Mouse (Mus musculus): ENCODE data around the gene Lhfpl5. TPM values are rescaled to one million over a fixed set of nuclear protein-coding genes. Genes with fewer than 3 reads are reported as not detected.
A peak's percentile ranks its signal among the peaks of the same experiment; 100 is the strongest.

Gene Lhfpl5
- polyA plus RNA-seq, 1 experiment from 2014 or later, result 8.2 TPM

- Histone ChIP-seq H3K9ac (no peak overlapping the region), H3K27me3 (peaks cover 3% of the 10 kb centered on the region), H3K27ac (replicated peaks) (no peak overlapping the region), H3K36me3 (no peaks in the 10 kb centered on the region), H3K4me1 (replicated peaks) (peaks cover 8% of the 10 kb centered on the region), H3K4me2 (no peak overlapping the region), H3K9me3 (no peaks in the 10 kb centered on the region), H3K4me3 (no peak overlapping the region)
- WGBS, result 56% methylated on average over 2 of the region's 2 CpGs
- ATAC-seq (ENCODE audit: low read depth), result no peak
Observed at GRCm38 (mm10) chr17:28581056-28581455, 5.6 kb downstream of the Lhfpl5 start.

DNA sequence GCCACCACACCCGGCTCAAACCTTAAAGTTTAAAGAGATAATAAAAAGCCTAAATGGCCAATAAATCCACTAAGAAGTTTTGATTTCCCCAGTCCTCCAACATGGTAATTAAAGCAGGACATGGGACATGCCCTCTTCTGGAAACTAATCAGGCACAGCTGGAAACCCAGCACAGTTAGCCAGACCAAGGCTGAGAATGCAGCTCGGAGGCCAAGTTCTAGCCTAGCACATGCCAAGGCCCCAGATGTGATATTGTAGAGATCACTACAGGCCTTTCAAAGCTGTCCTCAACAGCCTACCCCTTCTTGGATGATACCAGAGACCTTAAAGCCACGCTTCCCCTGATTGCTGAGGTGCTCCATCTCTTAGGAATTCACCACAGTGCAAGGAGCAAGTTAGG, 11.1 kb downstream of the Lhfpl5 start:
- no peak overlapping the region for H3K27ac ChIP-seq (replicated peaks)
- ATAC-seq (ENCODE audit: low read depth), result no peak
- no peak overlapping the region for H3K4me2 ChIP-seq
- H3K4me1 ChIP-seq (replicated peaks), result no peaks in the 10 kb centered on the region
- no peaks in the 10 kb centered on the region for H3K27me3 ChIP-seq
- no peak overlapping the region for H3K9ac ChIP-seq
- H3K9me3 ChIP-seq, result no peaks in the 10 kb centered on the region
- 84% methylated on average over 3 of the region's 3 CpGs for WGBS
- H3K4me3 ChIP-seq, result no peak overlapping the region
- H3K36me3 ChIP-seq, result peaks cover 39% of the 10 kb centered on the region

DNA sequence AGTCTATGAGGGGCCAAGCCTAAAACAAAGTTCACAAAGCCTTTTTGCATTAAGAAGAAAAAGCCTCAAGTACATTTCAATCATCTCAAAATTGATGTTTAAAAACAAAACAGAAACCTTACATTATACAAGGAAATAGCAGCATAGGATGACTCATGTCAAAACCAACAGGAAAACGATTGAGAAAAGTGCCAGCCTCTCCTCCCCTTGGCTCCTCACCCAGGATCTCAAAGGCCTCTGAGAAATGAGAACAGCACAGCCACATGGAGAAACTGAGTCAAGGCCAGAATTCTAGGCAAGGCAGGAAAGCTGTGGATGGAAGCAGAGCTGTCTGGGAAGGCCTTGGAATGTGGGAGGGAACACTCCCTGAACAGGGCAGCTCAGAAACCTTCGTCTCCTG, 13.2 kb downstream of the Lhfpl5 start:
- Histone ChIP-seq H3K27me3 (no peaks in the 10 kb centered on the region), H3K4me1 (replicated peaks) (no peaks in the 10 kb centered on the region), H3K9me3 (no peaks in the 10 kb centered on the region), H3K4me2 (no peak overlapping the region), H3K36me3 (peaks cover 60% of the 10 kb centered on the region), H3K9ac (no peak overlapping the region), H3K4me3 (no peak overlapping the region), H3K27ac (replicated peaks) (no peak overlapping the region)
- whole genome bisulfite sequencing, result 85% methylated on average over 2 of the region's 2 CpGs
- ATAC-seq (ENCODE audit: low read depth), result no peak

DNA sequence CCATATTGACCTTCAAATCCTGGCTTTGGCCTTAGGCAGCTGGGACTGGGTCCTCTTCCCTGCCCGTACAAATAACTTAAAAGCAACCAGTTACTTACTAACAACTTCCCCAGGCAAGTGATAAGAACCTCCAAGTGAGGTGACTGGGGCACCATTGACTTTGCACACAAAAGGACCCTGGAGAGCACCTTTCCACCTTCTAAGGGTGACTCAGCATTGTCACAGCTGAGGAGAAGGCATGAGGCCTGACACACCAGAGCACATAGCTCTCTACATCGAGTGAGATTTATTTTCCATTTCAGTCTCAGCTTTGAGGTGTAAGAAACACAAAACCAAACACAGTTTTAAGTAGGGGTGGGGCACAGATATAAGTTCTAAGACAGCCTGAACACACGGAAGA, 15.2 kb downstream of the Lhfpl5 start:
- H3K4me2 ChIP-seq, result no peak overlapping the region
- H3K9me3 ChIP-seq, result no peaks in the 10 kb centered on the region
- no peak overlapping the region for H3K27ac ChIP-seq (replicated peaks)
- peaks cover 75% of the 10 kb centered on the region for H3K36me3 ChIP-seq
- 90% methylated on average over 3 of the region's 3 CpGs for WGBS
- no peak overlapping the region for H3K9ac ChIP-seq
- H3K4me3 ChIP-seq, result no peak overlapping the region
- no peaks in the 10 kb centered on the region for H3K4me1 ChIP-seq (replicated peaks)
- H3K27me3 ChIP-seq, result no peaks in the 10 kb centered on the region
- no peak for ATAC-seq (ENCODE audit: low read depth)

- WGBS, result 96% methylated on average over 5 of the region's 5 CpGs
- H3K4me3 ChIP-seq, result no peak overlapping the region
- H3K27ac ChIP-seq (replicated peaks), result no peak overlapping the region
- H3K9me3 ChIP-seq, result no peaks in the 10 kb centered on the region
- no peak overlapping the region for H3K9ac ChIP-seq
- H3K27me3 ChIP-seq, result no peaks in the 10 kb centered on the region
- H3K4me2 ChIP-seq, result no peak overlapping the region
- ATAC-seq (ENCODE audit: low read depth), result no peak
- peaks cover 84% of the 10 kb centered on the region for H3K36me3 ChIP-seq
- no peaks in the 10 kb centered on the region for H3K4me1 ChIP-seq (replicated peaks)
Observed at GRCm38 (mm10) chr17:28591476-28591875, 16.0 kb downstream of the Lhfpl5 start.

DNA sequence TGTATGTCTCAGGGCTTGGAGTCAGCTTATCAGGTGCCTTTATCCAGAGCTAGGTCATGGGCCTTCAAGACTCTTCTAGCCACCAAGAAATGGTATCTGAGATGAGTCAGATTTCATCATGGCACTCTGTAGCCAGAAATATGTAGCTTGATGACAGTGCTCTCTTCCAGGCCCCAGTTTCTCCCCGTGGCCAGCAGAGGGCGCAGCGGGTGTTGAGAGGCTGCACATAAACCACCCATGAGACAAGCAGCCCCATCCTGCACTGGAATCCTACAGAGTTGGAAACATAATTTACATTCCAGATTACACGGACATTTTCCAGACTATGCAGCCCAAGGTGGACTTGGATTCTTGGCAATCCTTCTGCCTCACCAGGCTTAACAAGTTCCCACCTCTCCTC, 17.6 kb downstream of the Lhfpl5 start:
- Histone ChIP-seq H3K36me3 (peaks cover 93% of the 10 kb centered on the region), H3K9me3 (no peaks in the 10 kb centered on the region), H3K4me3 (no peak overlapping the region), H3K27me3 (no peaks in the 10 kb centered on the region), H3K9ac (no peak overlapping the region), H3K27ac (replicated peaks) (no peak overlapping the region), H3K4me1 (replicated peaks) (no peaks in the 10 kb centered on the region), H3K4me2 (no peak overlapping the region)
- ATAC-seq (ENCODE audit: low read depth), result peak; percentile 50; the same call in 1 of the 2 replicates
- WGBS, result 22% methylated on average over 4 of the region's 4 CpGs

DNA sequence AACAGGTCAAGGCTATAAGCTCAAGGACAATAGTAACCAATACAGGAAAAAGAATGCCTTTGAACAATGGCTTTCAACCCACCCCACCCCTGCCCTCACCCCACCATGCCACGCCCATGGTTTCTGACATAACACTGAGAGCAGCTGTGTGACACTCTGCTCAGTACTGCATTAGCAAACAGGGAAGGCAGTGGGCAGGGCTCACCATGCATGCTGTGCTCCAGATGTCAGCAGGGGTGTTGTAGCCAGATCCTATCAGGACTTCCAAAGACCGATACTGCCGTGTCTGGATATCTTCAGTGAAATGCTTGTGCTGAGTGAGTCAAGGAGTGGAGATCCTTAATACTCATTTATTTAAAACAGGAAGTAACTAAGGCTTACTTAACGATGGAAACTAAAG, 18.5 kb downstream of the Lhfpl5 start:
- Histone ChIP-seq H3K4me1 (replicated peaks) (no peaks in the 10 kb centered on the region), H3K9me3 (no peaks in the 10 kb centered on the region), H3K27ac (replicated peaks) (no peak overlapping the region), H3K27me3 (no peaks in the 10 kb centered on the region), H3K36me3 (peaks cover 91% of the 10 kb centered on the region), H3K9ac (no peak overlapping the region), H3K4me3 (no peak overlapping the region), H3K4me2 (no peak overlapping the region)
- ATAC-seq (ENCODE audit: low read depth), result no peak
- WGBS, result 80% methylated on average over 4 of the region's 4 CpGs

DNA sequence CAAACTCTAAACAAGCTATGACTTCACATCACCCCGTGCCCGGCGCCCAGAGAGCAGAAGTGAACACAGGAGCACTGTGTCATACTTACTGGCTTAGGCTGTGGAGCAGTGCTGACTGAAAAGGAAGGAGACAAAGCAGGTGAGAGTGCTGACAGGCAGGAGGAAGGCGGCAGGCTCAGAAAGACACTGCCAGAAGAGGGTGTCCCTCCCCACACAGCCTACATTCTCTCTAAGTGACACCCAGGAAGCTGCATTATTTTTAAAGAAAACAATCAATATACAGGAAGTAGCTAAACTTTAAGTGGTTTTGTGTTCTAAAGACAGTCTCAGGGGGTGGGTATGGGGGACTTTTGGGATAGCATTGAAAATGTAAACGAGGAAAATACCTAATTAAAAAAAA, 25.3 kb downstream of the Lhfpl5 start:
- Histone ChIP-seq H3K9me3 (no peaks in the 10 kb centered on the region), H3K4me3 (no peak overlapping the region), H3K9ac (no peak overlapping the region), H3K4me1 (replicated peaks) (no peaks in the 10 kb centered on the region), H3K27ac (replicated peaks) (no peak overlapping the region), H3K36me3 (peaks cover 94% of the 10 kb centered on the region), H3K4me2 (no peak overlapping the region), H3K27me3 (no peaks in the 10 kb centered on the region)
- ATAC-seq (ENCODE audit: low read depth), result no peak
- 92% methylated on average over 5 of the region's 5 CpGs for WGBS

DNA sequence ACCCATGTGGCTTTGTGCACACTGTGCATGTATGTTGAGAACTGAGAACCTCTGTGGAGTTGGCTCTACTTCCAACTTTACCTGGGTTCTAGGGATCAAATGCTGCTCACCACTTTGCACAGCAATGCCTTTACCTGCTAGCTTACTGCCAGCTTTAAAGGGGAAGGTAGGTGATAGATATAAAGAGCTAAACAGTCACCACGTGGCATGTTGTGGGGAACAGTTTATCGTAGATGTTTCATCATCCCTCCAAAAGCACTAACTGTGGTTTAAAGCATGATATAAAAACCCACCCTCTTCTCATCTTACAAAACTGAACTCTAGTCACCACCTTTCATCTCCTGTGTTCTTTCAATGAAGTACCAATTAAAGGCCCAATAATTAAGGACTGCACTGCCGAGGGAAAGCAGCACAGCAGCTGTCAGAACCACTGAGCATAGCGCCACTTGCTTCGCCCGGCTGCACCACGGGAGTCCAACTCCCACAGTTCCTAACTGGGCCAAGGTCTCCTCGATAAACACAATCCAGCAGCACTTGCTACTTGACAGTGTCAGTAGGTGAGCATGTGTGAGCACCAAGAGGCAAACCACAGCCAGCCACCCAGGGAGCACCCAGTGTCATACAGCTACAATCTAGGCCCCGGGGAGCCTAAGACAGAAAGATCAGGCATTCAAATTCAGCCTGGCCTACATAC, 26.3 kb downstream of the Lhfpl5 start:
- WGBS, result 79% methylated on average over 9 of the region's 9 CpGs
- ATAC-seq (ENCODE audit: low read depth), result no peak

GRCm38 (mm10) chr17:28609543-28609942, 34.1 kb downstream of the Lhfpl5 start:
- no peak overlapping the region for H3K4me3 ChIP-seq
- peaks cover 40% of the 10 kb centered on the region for H3K36me3 ChIP-seq
- H3K27me3 ChIP-seq, result no peaks in the 10 kb centered on the region
- no peak overlapping the region for H3K27ac ChIP-seq (replicated peaks)
- 85% methylated on average over 3 of the region's 3 CpGs for WGBS
- no peaks in the 10 kb centered on the region for H3K9me3 ChIP-seq
- H3K9ac ChIP-seq, result no peak overlapping the region
- no peak for ATAC-seq (ENCODE audit: low read depth)
- H3K4me2 ChIP-seq, result no peak overlapping the region
- H3K4me1 ChIP-seq (replicated peaks), result no peaks in the 10 kb centered on the region

More for the DNA sequence above, 26.3 kb downstream of the Lhfpl5 start:
- no peak overlapping the region for H3K4me2 ChIP-seq
- no peaks in the 10 kb centered on the region for H3K9me3 ChIP-seq
- H3K4me1 ChIP-seq (replicated peaks), result no peaks in the 10 kb centered on the region
- H3K4me3 ChIP-seq, result no peak overlapping the region
- peaks cover 94% of the 10 kb centered on the region for H3K36me3 ChIP-seq
- H3K9ac ChIP-seq, result no peak overlapping the region
- no peak overlapping the region for H3K27ac ChIP-seq (replicated peaks)
- H3K27me3 ChIP-seq, result no peaks in the 10 kb centered on the region

DNA sequence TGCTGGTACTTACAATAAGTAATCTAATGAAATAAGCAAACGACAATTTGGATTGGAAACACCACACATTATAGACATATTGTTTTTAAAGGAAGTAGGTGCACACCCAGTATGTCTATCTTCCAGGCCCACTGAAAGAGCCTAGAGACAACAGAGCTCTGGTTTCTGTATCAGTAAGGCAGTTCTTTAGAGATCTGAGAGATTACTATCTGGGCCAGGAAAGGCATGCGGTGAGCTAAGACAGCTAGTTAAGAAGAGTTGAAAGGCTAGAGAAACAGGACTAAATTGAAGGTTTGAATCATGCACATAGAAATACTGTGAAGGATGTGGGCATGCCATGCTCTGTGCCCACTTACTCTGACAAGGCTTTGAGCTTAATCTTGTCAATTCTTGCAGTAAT, 37.2 kb downstream of the Lhfpl5 start:
- peaks cover 11% of the 10 kb centered on the region for H3K4me1 ChIP-seq (replicated peaks)
- peaks cover 22% of the 10 kb centered on the region for H3K36me3 ChIP-seq
- no peaks in the 10 kb centered on the region for H3K9me3 ChIP-seq
- ATAC-seq (ENCODE audit: low read depth), result no peak
- no peaks in the 10 kb centered on the region for H3K27me3 ChIP-seq
- no peak overlapping the region for H3K4me3 ChIP-seq
- H3K9ac ChIP-seq, result no peak overlapping the region
- no peak overlapping the region for H3K4me2 ChIP-seq
- H3K27ac ChIP-seq (replicated peaks), result no peak overlapping the region
- WGBS, result 91% methylated on average over 2 of the region's 2 CpGs

GRCm38 (mm10) chr17:28613096-28613495, 37.7 kb downstream of the Lhfpl5 start:
- peaks cover 17% of the 10 kb centered on the region for H3K36me3 ChIP-seq
- H3K27me3 ChIP-seq, result no peaks in the 10 kb centered on the region
- no peaks in the 10 kb centered on the region for H3K9me3 ChIP-seq
- ATAC-seq (ENCODE audit: low read depth), result no peak
- H3K27ac ChIP-seq (replicated peaks), result no peak overlapping the region
- peaks cover 16% of the 10 kb centered on the region for H3K4me1 ChIP-seq (replicated peaks)
- no peak overlapping the region for H3K4me3 ChIP-seq
- 88% methylated on average over 6 of the region's 6 CpGs for WGBS
- H3K4me2 ChIP-seq, result no peak overlapping the region
- no peak overlapping the region for H3K9ac ChIP-seq

DNA sequence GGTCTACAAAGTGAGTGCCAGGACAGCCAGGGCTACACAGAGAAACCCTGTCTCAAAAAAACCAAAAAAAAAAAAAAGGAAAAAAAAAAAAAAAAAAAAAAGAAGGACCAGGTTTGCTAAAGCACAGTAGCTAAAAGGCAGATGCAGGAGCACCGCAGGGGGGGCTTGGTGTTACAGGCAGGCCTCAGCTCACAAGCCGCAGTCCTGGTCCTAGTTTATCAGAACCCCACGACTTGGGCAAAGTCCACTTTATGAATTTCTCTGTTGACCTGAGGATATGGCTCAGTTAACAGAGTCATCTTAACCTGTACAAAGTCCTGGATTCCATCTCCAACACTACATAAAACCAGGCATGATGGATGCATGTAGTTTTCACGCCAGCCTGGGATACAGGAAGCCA, 39.9 kb downstream of the Lhfpl5 start:
- H3K9me3 ChIP-seq, result no peaks in the 10 kb centered on the region
- ATAC-seq (ENCODE audit: low read depth), result no peak
- no peak overlapping the region for H3K4me3 ChIP-seq
- H3K4me1 ChIP-seq (replicated peaks), result peaks cover 31% of the 10 kb centered on the region
- no peak overlapping the region for H3K27ac ChIP-seq (replicated peaks)
- H3K4me2 ChIP-seq, result no peak overlapping the region
- peaks cover 24% of the 10 kb centered on the region for H3K36me3 ChIP-seq
- WGBS, result 94% methylated on average over 4 of the region's 4 CpGs
- H3K27me3 ChIP-seq, result no peaks in the 10 kb centered on the region
- no peak overlapping the region for H3K9ac ChIP-seq

All from neural tube, embryonic 13.5 days (tissue).